Mouse (Mus musculus): Measurements from ENCODE around the gene Hlf. TPM values are rescaled to one million over a fixed set of nuclear protein-coding genes. Genes with fewer than 3 reads are reported as not detected.

Hlf gene
- polyA plus RNA-seq, 1 experiment from 2014 or later: 1.9 TPM

DNA sequence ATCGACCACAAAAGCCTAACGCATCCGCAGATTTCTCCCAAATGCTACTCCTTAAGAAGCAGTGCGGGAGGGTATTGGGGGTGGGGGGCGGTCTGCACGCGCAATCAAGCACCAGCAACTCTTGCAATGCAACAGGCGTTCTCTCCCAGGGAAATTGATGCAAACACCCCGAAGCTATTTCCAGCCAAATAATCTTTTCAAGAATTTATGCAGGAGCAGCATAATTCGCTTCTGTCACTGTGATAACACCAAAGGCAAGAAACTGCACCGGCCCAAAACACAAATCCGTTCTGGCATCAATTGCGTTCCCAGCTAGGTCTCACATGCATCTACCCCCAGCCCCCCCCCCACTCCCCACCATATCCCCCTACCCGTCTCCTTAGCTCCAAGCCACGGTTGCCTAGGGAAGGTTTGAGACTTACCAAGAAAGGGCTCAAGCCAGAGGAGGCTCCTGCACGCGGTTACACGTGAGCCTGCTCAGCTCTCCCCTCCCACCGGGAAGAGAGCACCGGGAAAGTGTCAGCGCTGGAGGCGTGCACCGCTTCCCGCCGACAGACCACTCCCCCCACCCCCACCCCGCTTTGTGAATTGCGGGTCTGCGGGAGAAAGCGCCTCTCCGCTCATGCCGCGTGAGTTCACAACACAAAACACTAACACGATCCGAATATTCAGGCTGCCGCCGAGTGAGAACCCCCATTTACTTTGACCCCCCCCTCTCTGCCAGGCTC lies 1.4 kb downstream of the Hlf start:
- under 1% methylated on average over 36 of the region's 36 CpGs for WGBS
- H3K9me3 ChIP-seq: no peaks in the 10 kb centered on the region
- DNase-seq (ENCODE audit: low spot score): peak; percentile 56
- peak overlapping the region; percentile 35; the same call in 1 of the 2 replicates for H3K27ac ChIP-seq
- no peaks in the 10 kb centered on the region for H3K36me3 ChIP-seq
- H3K4me3 ChIP-seq: peak overlapping the region; percentile 57
- peaks cover 39% of the 10 kb centered on the region for H3K4me1 ChIP-seq (replicated peaks)
- H3K27me3 ChIP-seq (ENCODE audit: insufficient read depth, poor library complexity, severe bottlenecking): peaks cover 78% of the 10 kb centered on the region

DNA sequence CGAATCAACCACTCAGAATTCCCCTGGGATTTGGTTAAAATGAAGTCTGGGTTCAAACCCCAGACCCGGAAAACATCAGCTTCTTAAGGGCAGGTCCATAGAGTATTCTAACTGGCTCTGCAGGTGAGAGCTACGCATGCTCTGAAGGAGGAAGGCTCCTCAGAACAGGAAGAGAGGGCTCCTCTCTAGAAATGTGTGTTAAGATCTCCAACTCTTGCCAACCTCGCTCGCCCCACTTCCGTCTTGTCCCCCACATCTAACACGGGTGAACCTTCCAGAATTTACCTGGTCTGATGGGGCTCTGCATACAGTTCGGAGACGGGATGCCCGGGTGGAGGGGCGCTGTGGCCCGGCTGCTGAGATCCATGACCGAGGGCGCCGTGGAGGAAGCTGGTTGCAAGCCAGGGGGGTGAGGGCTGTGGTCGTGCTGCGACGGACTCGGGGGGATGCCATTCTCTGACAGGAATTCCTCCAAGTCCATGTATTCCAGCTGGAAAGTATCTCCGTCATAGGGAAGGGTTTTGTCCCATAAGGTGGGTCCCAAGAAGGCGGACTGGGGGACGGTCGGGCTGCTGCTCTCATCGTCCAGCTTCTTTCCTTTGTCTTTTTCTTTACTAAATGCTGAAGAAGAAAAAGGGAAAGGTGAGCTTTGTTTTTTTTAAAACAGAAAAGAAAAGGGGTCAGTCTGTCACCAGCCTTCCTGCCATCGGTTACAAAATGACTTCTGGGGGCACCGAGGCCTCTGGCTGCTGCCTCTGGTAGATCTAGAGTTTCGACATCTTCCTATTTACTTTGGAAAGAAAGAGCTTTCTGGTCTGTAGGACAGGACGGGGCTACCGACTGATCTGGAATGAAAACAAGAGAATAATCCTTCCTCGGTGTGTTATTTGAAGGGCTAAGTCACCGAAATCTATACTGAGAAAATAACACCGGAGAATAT lies 2.9 kb downstream of the Hlf start:
- peaks cover 82% of the 10 kb centered on the region for H3K27me3 ChIP-seq (ENCODE audit: insufficient read depth, poor library complexity, severe bottlenecking)

DNA sequence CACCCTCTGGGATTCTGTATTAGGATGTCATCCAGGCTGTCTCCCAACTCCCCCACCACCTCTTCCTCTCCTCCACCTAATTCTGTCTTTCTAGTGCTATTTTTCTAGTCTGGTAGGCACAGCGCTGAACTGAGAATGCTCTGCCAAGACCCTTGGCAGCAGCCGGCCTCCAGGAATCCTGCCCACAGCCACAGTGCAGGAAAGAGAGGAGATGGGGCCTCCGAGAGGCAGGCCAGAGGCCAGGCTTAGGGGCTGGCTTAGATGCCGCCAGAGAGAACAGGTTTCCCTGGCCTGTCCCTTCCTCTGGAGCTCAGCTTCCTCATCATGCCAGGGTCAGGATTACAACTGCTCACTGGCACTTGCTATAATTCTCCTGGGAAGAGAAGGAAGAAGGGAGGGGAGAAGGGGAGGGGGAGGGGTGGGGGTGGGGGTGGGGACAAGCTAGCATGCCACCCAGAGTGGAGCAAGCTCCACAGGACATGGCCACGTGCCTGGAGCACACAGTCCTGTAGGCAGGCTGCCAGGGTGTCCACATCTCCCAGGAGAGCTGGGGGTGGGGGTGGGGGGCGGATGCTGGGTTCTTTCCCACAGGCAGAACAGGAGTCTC lies 8.6 kb downstream of the Hlf start:
- no peak for DNase-seq (ENCODE audit: low spot score)
- Histone ChIP-seq H3K27ac (peak overlapping the region; percentile 64), H3K36me3 (no peaks in the 10 kb centered on the region), H3K9me3 (no peaks in the 10 kb centered on the region), H3K27me3 (ENCODE audit: insufficient read depth, poor library complexity, severe bottlenecking) (peaks cover 43% of the 10 kb centered on the region), H3K4me3 (no peak overlapping the region), H3K4me1 (replicated peaks) (peaks cover 11% of the 10 kb centered on the region)
- WGBS: 36% methylated on average over 6 of the region's 6 CpGs

More for the DNA sequence above, 2.9 kb downstream of the Hlf start:
- H3K4me1 ChIP-seq (replicated peaks): peaks cover 39% of the 10 kb centered on the region
- WGBS: 38% methylated on average over 32 of the region's 32 CpGs
- H3K9me3 ChIP-seq: no peaks in the 10 kb centered on the region
- no peak overlapping the region for H3K27ac ChIP-seq
- no peaks in the 10 kb centered on the region for H3K36me3 ChIP-seq
- peak overlapping the region; percentile 57 for H3K4me3 ChIP-seq
- DNase-seq (ENCODE audit: low spot score): no peak

DNA sequence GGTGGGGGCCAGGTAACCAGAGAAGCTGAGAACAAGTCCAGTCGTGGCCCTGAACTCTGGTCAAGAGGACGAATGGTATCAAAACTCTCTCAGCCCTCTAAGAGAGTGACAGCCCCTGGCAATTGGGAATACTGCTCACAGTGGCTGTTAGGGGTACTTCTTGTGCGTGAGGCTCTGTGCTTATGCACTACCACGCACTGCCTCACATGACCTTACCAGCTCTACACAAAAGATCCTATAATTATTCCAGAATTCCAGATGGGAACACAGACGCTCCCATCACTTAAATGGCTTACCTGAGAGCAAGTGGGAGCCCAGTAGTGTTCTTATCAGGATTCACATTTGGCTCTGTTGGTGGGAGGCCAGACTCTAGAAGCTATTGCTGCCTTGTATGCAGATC lies 9.6 kb downstream of the Hlf start:
- Histone ChIP-seq H3K4me3 (no peak overlapping the region), H3K36me3 (no peaks in the 10 kb centered on the region), H3K27ac (no peak overlapping the region), H3K27me3 (ENCODE audit: insufficient read depth, poor library complexity, severe bottlenecking) (peaks cover 33% of the 10 kb centered on the region), H3K4me1 (replicated peaks) (peaks cover 11% of the 10 kb centered on the region), H3K9me3 (no peaks in the 10 kb centered on the region)
- no peak for DNase-seq (ENCODE audit: low spot score)
- WGBS: 55% methylated on average over 5 of the region's 5 CpGs

DNA sequence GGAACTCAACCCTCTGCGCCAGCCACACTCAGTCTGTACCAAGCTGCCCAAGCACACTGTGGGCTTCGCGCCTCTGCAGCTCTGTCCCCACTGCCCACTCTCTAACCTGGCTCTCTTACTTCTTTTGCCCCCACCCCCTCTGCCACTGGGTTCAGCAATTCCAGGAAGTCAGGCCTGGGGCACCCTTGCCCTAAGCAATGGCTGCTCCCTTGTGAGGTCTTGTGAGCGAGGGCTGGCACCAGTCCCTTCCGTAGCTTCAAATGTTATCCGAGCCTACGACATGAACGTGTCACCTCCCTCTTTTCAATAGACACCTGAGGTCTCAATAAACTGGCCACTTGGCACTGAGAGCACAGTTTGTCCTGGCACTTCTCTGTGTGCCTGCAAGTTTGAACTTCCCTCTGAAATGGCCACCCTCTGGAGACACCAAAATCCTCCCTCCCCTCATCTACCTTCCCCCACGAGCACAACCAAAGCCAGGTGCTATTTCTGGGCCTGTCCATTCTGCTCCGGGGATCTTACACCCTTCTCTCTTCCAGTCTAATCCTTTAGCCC lies 10.5 kb downstream of the Hlf start:
- Histone ChIP-seq H3K9me3 (no peaks in the 10 kb centered on the region), H3K27me3 (ENCODE audit: insufficient read depth, poor library complexity, severe bottlenecking) (peaks cover 24% of the 10 kb centered on the region), H3K27ac (no peak overlapping the region), H3K4me3 (no peak overlapping the region), H3K36me3 (no peaks in the 10 kb centered on the region), H3K4me1 (replicated peaks) (peaks cover 14% of the 10 kb centered on the region)
- WGBS: 89% methylated on average over 10 of the region's 10 CpGs
- no peak for DNase-seq (ENCODE audit: low spot score)

DNA sequence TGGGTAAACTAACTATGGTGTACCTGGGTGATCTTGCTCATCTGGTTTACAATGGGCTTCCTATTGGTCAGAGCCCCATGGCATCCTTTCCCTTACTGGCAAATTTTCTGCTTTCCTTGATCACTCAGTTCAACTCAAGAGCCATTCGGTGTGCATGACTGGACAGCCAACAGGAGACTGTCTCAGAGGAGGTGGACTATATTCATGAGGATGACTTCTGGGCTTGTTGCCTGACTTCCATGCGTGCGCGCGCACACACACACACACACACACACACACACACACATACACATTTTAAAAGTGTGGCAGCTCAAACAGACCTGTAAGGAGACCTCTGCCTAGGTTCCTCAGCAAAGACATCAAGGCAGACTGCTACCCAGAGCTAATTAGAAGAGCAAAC lies 12.7 kb downstream of the Hlf start:
- no peak overlapping the region for H3K27ac ChIP-seq
- H3K36me3 ChIP-seq: no peaks in the 10 kb centered on the region
- H3K27me3 ChIP-seq (ENCODE audit: insufficient read depth, poor library complexity, severe bottlenecking): peaks cover 11% of the 10 kb centered on the region; the same call in 1 of the 2 replicates
- WGBS: 94% methylated on average over 5 of the region's 5 CpGs
- peaks cover 14% of the 10 kb centered on the region for H3K4me1 ChIP-seq (replicated peaks)
- no peak overlapping the region for H3K4me3 ChIP-seq
- no peaks in the 10 kb centered on the region for H3K9me3 ChIP-seq
- DNase-seq (ENCODE audit: low spot score): no peak

DNA sequence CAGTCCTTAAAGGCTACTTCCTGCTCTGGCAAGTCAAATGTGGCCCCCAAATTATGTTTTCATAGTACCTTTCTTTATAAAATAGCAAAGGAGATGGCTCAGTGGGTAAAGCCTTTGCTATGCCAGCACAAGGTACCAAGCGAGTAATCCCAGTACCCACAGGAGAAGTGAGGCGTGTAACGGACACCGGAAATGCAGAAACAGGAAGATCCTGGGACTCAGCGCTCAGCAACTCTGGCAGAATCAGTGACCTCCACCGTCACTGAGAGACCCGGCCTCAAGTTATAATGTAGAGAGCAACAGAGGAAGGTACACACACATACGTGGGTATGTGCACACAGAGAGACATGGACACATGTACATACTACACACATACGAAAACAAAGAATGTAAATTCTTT lies 14.3 kb downstream of the Hlf start:
- Histone ChIP-seq H3K9me3 (no peaks in the 10 kb centered on the region), H3K36me3 (no peaks in the 10 kb centered on the region), H3K4me1 (replicated peaks) (peaks cover 11% of the 10 kb centered on the region), H3K27ac (no peak overlapping the region), H3K27me3 (ENCODE audit: insufficient read depth, poor library complexity, severe bottlenecking) (peaks cover 10% of the 10 kb centered on the region; the same call in 1 of the 2 replicates), H3K4me3 (no peak overlapping the region)
- DNase-seq (ENCODE audit: low spot score): no peak
- WGBS: 94% methylated on average over 9 of the region's 9 CpGs

DNA sequence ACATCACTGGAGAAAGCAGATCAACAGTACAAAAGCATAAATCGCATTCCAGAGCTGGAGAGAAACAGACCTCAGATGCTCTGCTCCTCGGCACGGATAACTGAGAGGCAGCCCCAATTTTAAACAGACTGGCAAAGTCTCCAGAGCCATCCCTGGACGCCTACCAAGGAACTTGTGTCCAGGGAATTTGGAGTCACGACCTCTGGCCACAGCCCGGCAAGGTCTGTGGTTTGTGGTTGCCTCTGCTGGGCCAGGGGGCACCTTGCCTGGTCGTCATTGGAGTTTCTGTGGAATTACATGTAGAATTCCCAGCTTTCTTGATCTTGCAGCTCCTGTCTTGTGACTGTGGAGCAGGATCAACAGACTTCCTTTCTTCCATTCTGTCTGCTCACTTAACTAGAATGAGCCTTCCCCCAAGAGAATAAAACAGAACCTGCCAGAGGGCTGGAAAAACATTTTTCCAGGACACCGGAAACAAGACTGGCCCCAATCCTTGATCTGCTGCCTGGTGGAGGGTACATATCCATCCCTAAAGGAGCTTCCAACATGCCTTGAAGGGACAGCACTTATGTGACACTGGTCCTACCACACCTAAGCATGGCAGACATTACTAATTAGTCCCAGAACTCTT lies 19.1 kb downstream of the Hlf start:
- no peak for DNase-seq (ENCODE audit: low spot score)
- 40% methylated on average over 8 of the region's 8 CpGs for WGBS
- H3K4me1 ChIP-seq (replicated peaks): peaks cover 42% of the 10 kb centered on the region
- H3K9me3 ChIP-seq: no peaks in the 10 kb centered on the region
- H3K36me3 ChIP-seq: no peaks in the 10 kb centered on the region
- H3K4me3 ChIP-seq: no peak overlapping the region
- H3K27me3 ChIP-seq (ENCODE audit: insufficient read depth, poor library complexity, severe bottlenecking): peaks cover 32% of the 10 kb centered on the region; the same call in 1 of the 2 replicates
- H3K27ac ChIP-seq: peak overlapping the region; percentile 62; the same call in 1 of the 2 replicates

DNA sequence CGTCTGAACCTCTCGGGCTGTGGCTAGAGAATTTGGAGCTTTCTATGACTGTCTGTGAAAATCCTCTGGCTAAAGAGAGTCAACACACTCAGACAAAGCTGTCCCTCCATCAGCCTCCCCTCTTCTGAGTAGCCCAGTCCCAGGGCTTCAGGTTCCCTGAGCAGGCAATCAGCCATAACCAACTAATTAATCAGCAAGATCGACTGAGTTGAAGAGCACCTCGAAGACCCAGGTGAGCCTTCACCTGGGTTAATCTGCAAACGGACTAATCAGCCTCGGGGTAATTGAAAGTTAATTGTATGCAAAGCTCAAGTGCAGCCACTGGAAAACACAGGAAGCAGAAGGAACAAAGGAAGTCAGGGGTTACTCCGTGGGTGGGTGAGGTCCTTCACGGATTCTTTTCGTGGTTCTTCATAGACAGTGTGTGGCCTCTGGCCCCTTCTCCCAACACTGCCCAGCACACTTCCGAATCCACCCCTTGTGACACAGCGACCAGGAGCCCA lies 19.9 kb downstream of the Hlf start:
- H3K9me3 ChIP-seq: no peaks in the 10 kb centered on the region
- peak overlapping the region; percentile 30 for H3K4me3 ChIP-seq
- WGBS: 5% methylated on average over 11 of the region's 11 CpGs
- peaks cover 32% of the 10 kb centered on the region; the same call in 1 of the 2 replicates for H3K27me3 ChIP-seq (ENCODE audit: insufficient read depth, poor library complexity, severe bottlenecking)
- DNase-seq (ENCODE audit: low spot score): no peak
- peaks cover 47% of the 10 kb centered on the region for H3K4me1 ChIP-seq (replicated peaks)
- H3K36me3 ChIP-seq: no peaks in the 10 kb centered on the region
- H3K27ac ChIP-seq: peak overlapping the region; percentile 62

DNA sequence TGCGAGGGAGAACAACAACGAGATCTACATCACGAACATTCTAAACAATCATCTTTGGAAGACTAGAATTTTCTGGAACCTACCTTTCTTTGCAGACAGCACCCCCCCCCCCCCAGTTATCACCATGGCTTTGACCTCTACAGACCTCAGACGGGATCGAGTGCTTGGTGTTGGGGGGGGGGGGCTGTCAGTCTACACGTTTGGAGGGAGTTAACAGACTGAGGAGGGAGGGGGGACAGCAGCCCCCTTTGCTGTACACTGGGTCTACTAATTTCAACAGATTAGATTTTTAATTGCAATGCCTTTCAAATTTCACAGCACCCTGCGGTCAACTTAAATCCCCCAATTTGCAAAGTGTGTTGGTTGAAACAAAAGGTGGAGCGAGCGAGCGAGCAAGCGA lies 20.3 kb downstream of the Hlf start:
- no peaks in the 10 kb centered on the region for H3K36me3 ChIP-seq
- peaks cover 49% of the 10 kb centered on the region for H3K4me1 ChIP-seq (replicated peaks)
- WGBS: 28% methylated on average over 11 of the region's 11 CpGs
- H3K27ac ChIP-seq: peak overlapping the region; percentile 62
- H3K9me3 ChIP-seq: no peaks in the 10 kb centered on the region
- H3K4me3 ChIP-seq: peak overlapping the region; percentile 30
- peaks cover 32% of the 10 kb centered on the region; the same call in 1 of the 2 replicates for H3K27me3 ChIP-seq (ENCODE audit: insufficient read depth, poor library complexity, severe bottlenecking)
- DNase-seq (ENCODE audit: low spot score): no peak

DNA sequence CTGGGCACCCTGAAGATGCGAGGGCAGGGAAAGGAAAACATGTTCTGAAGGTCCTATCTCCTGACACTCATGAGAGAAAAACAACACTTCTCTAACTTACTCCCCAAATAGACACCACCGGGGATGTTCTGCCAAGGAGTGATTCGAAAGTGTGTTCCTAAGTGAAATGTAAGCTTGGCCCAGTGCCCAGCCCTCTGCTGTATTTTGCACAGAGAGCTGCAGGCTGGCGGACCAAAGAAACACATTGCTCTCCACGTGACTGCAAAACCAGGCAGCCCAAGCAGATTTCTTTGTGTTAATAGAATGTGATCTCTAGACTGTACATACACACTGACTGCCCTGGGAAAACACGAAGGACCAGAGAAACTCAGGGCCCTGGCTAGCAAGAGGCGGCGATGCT lies 21.1 kb downstream of the Hlf start:
- peak; percentile 55 for DNase-seq (ENCODE audit: low spot score)
- no peaks in the 10 kb centered on the region for H3K9me3 ChIP-seq
- 35% methylated on average over 8 of the region's 8 CpGs for WGBS
- no peaks in the 10 kb centered on the region for H3K36me3 ChIP-seq
- peak overlapping the region; percentile 57 for H3K27ac ChIP-seq
- H3K4me3 ChIP-seq: no peak overlapping the region
- H3K27me3 ChIP-seq (ENCODE audit: insufficient read depth, poor library complexity, severe bottlenecking): peaks cover 32% of the 10 kb centered on the region; the same call in 1 of the 2 replicates
- peaks cover 54% of the 10 kb centered on the region for H3K4me1 ChIP-seq (replicated peaks)

DNA sequence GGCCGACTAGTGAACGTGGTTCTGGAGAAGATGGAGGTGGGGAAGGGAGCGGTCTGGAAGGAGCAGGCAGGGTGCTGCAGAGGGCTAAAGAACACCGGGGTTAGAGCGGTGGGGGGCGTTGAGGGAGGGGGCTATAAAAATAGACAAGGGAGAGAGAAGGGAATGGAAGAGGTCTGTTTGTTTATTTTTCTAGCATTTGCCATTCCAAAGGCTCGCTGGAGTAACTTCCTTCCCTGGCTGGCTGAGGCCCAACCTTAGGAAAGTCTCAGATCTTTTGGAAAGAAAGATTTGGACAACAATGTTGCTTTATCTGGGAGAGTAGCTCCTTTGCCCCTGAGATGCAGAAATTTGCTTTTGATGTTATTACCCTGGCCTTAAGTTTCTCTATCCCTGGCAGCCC lies 21.6 kb downstream of the Hlf start:
- peak overlapping the region; percentile 57 for H3K27ac ChIP-seq
- WGBS: 37% methylated on average over 7 of the region's 7 CpGs

More for the DNA sequence above, 21.6 kb downstream of the Hlf start:
- no peak for DNase-seq (ENCODE audit: low spot score)
- no peaks in the 10 kb centered on the region for H3K36me3 ChIP-seq
- H3K4me1 ChIP-seq (replicated peaks): peaks cover 54% of the 10 kb centered on the region
- H3K9me3 ChIP-seq: no peaks in the 10 kb centered on the region
- H3K4me3 ChIP-seq: no peak overlapping the region
- peaks cover 32% of the 10 kb centered on the region; the same call in 1 of the 2 replicates for H3K27me3 ChIP-seq (ENCODE audit: insufficient read depth, poor library complexity, severe bottlenecking)
